Mouse (Mus musculus): Measurements from ENCODE around the gene Cyp2w1. TPM values are rescaled to one million over a fixed set of nuclear protein-coding genes. Genes with fewer than 3 reads are reported as not detected.
A peak's percentile ranks its signal among the peaks of the same experiment; 100 is the strongest.

Gene Cyp2w1
- polyA plus RNA-seq, 1 experiment from 2014 or later = not detected

- Histone ChIP-seq H3K9ac (ENCODE audit: low read length) (no peak overlapping the region), H3K9me3 (ENCODE audit: control insufficient read depth, low read length) (no peaks in the 10 kb centered on the region), H3K4me1 (ENCODE audit: control insufficient read depth, insufficient read depth, low read length) (peaks cover 9% of the 10 kb centered on the region), H3K27ac (ENCODE audit: low read depth, low read length) (no peak overlapping the region), H3K4me2 (no peak overlapping the region), H3K4me3 (ENCODE audit: low read depth, low read length) (no peak overlapping the region), H3K27me3 (ENCODE audit: control insufficient read depth, insufficient read depth, low read length) (no peaks in the 10 kb centered on the region), H3K36me3 (ENCODE audit: control insufficient read depth, insufficient read depth, low read length) (no peaks in the 10 kb centered on the region)
- 94% methylated on average over 4 of the region's 4 CpGs for WGBS
- ATAC-seq (ENCODE audit: low FRiP score) (no peak), DNase-seq (ENCODE audit: low spot score, missing footprints) (no peak)
Measured at GRCm38 (mm10) chr5:139367884-139368458, 15.6 kb downstream of the Cyp2w1 start.

DNA sequence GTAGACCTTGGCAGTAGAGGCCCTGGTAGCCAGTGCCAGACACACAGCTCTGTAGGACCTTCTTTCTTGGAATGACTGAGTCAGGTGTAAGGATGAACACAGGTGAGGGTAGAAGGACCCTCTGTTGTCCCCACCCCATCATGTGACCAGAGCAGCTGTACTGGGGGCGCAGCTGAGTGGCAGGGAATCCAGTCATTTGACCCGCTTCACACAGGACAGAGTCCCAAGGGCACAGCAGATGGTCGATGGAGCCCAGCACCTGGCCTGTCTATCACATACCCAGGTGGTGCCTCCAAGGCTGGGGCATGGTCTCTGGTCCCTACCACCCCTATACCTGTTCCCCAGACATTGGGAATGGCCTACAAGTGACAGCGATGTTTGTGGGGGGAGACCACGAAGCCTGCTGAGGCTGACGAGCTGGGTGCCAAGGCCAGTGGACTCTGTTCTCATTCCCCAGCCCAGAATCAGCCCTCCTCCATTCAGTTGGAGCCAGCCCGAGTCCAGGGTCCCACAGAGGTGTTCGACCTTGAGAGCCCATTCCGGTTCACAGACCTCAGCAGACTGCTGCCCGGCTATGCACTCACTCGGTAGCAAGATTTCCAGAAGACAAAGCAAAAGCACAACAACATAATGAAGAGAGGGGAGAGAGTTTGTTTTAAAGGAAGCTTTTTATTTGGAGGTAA is 16.4 kb downstream of the Cyp2w1 start:
- H3K4me2 ChIP-seq = no peak overlapping the region
- H3K9ac ChIP-seq (ENCODE audit: low read length) = no peak overlapping the region
- 82% methylated on average over 11 of the region's 11 CpGs for WGBS
- H3K4me3 ChIP-seq (ENCODE audit: low read depth, low read length) = no peak overlapping the region
- ATAC-seq (ENCODE audit: low FRiP score) (no peak), DNase-seq (ENCODE audit: low spot score, missing footprints) (no peak)
- no peaks in the 10 kb centered on the region for H3K9me3 ChIP-seq (ENCODE audit: control insufficient read depth, low read length)
- H3K36me3 ChIP-seq (ENCODE audit: control insufficient read depth, insufficient read depth, low read length) = no peaks in the 10 kb centered on the region
- H3K27me3 ChIP-seq (ENCODE audit: control insufficient read depth, insufficient read depth, low read length) = no peaks in the 10 kb centered on the region
- peaks cover 9% of the 10 kb centered on the region for H3K4me1 ChIP-seq (ENCODE audit: control insufficient read depth, insufficient read depth, low read length)
- H3K27ac ChIP-seq (ENCODE audit: low read depth, low read length) = no peak overlapping the region

GRCm38 (mm10) chr5:139370336-139370735 is 17.9 kb downstream of the Cyp2w1 start:
- WGBS = 79% methylated on average over 6 of the region's 6 CpGs
- Histone ChIP-seq H3K9me3 (ENCODE audit: control insufficient read depth, low read length) (no peaks in the 10 kb centered on the region), H3K4me1 (ENCODE audit: control insufficient read depth, insufficient read depth, low read length) (peaks cover 6% of the 10 kb centered on the region; the same call in 1 of the 2 replicates), H3K27ac (ENCODE audit: low read depth, low read length) (no peak overlapping the region), H3K4me2 (no peak overlapping the region), H3K27me3 (ENCODE audit: control insufficient read depth, insufficient read depth, low read length) (no peaks in the 10 kb centered on the region), H3K9ac (ENCODE audit: low read length) (no peak overlapping the region), H3K36me3 (ENCODE audit: control insufficient read depth, insufficient read depth, low read length) (no peaks in the 10 kb centered on the region), H3K4me3 (ENCODE audit: low read depth, low read length) (no peak overlapping the region)
- no peak for DNase-seq (ENCODE audit: low spot score, missing footprints)
- no peak for ATAC-seq (ENCODE audit: low FRiP score)

DNA sequence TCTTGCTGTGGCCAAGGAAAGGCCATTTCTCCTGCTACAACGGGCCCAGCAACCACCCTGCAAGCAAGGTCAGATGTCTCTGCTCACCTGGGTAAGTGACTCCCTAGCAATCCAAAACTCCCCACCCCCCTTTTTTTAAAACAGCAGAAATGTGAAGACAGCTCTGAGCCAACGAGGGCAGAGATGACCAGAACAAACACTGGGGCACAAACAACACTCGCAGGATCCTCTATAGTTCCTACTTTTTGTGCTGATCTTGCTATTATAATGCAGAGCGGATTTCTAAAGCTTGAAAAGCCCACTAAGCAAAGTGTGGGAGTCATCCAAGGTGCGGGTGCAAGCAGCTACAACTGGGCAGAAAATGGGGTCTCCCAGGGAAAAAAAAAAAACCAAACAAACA is 18.7 kb downstream of the Cyp2w1 start:
- peak overlapping the region; percentile 75 for H3K9ac ChIP-seq (ENCODE audit: low read length)
- no peak overlapping the region for H3K27ac ChIP-seq (ENCODE audit: low read depth, low read length)

GRCm38 (mm10) chr5:139371631-139372401 is 19.4 kb downstream of the Cyp2w1 start:
- H3K36me3 ChIP-seq (ENCODE audit: control insufficient read depth, insufficient read depth, low read length) = no peaks in the 10 kb centered on the region
- DNase-seq (ENCODE audit: low spot score, missing footprints) (peak; percentile 99), ATAC-seq (ENCODE audit: low FRiP score) (peak; percentile 95)
- peak overlapping the region; percentile 62 for H3K4me2 ChIP-seq
- no peak overlapping the region for H3K27ac ChIP-seq (ENCODE audit: low read depth, low read length)
- H3K27me3 ChIP-seq (ENCODE audit: control insufficient read depth, insufficient read depth, low read length) = no peaks in the 10 kb centered on the region
- no peaks in the 10 kb centered on the region for H3K9me3 ChIP-seq (ENCODE audit: control insufficient read depth, low read length)
- peak overlapping the region; percentile 75 for H3K9ac ChIP-seq (ENCODE audit: low read length)
- WGBS = 2% methylated on average over 39 of the region's 39 CpGs
- peaks cover 6% of the 10 kb centered on the region; the same call in 1 of the 2 replicates for H3K4me1 ChIP-seq (ENCODE audit: control insufficient read depth, insufficient read depth, low read length)
- H3K4me3 ChIP-seq (ENCODE audit: low read depth, low read length) = peak overlapping the region; percentile 53

More for the DNA sequence above, 18.7 kb downstream of the Cyp2w1 start:
- Histone ChIP-seq H3K36me3 (ENCODE audit: control insufficient read depth, insufficient read depth, low read length) (no peaks in the 10 kb centered on the region), H3K4me2 (peak overlapping the region; percentile 62), H3K4me1 (ENCODE audit: control insufficient read depth, insufficient read depth, low read length) (peaks cover 6% of the 10 kb centered on the region; the same call in 1 of the 2 replicates), H3K27me3 (ENCODE audit: control insufficient read depth, insufficient read depth, low read length) (no peaks in the 10 kb centered on the region), H3K9me3 (ENCODE audit: control insufficient read depth, low read length) (no peaks in the 10 kb centered on the region), H3K4me3 (ENCODE audit: low read depth, low read length) (no peak overlapping the region)
- DNase-seq (ENCODE audit: low spot score, missing footprints) (no peak), ATAC-seq (ENCODE audit: low FRiP score) (no peak)
- WGBS = 56% methylated on average over 5 of the region's 5 CpGs

GRCm38 (mm10) chr5:139373126-139373525 is 20.7 kb downstream of the Cyp2w1 start:
- Histone ChIP-seq H3K36me3 (ENCODE audit: control insufficient read depth, insufficient read depth, low read length) (no peaks in the 10 kb centered on the region), H3K27me3 (ENCODE audit: control insufficient read depth, insufficient read depth, low read length) (no peaks in the 10 kb centered on the region), H3K27ac (ENCODE audit: low read depth, low read length) (no peak overlapping the region), H3K4me2 (no peak overlapping the region), H3K4me3 (ENCODE audit: low read depth, low read length) (no peak overlapping the region), H3K4me1 (ENCODE audit: control insufficient read depth, insufficient read depth, low read length) (peaks cover 6% of the 10 kb centered on the region; the same call in 1 of the 2 replicates), H3K9ac (ENCODE audit: low read length) (no peak overlapping the region), H3K9me3 (ENCODE audit: control insufficient read depth, low read length) (no peaks in the 10 kb centered on the region)
- WGBS = 80% methylated on average over 3 of the region's 3 CpGs
- DNase-seq (ENCODE audit: low spot score, missing footprints) = no peak
- ATAC-seq (ENCODE audit: low FRiP score) = no peak

- H3K9me3 ChIP-seq (ENCODE audit: control insufficient read depth, low read length) = no peaks in the 10 kb centered on the region
Measured at GRCm38 (mm10) chr5:139373889-139374444, 21.6 kb downstream of the Cyp2w1 start.

GRCm38 (mm10) chr5:139374841-139375240 is 22.4 kb downstream of the Cyp2w1 start:
- no peak overlapping the region for H3K4me2 ChIP-seq
- no peaks in the 10 kb centered on the region for H3K9me3 ChIP-seq (ENCODE audit: control insufficient read depth, low read length)
- 73% methylated on average over 2 of the region's 2 CpGs for WGBS
- no peaks in the 10 kb centered on the region for H3K36me3 ChIP-seq (ENCODE audit: control insufficient read depth, insufficient read depth, low read length)
- peaks cover 6% of the 10 kb centered on the region for H3K4me1 ChIP-seq (ENCODE audit: control insufficient read depth, insufficient read depth, low read length)
- no peak for ATAC-seq (ENCODE audit: low FRiP score)
- H3K9ac ChIP-seq (ENCODE audit: low read length) = no peak overlapping the region
- H3K27ac ChIP-seq (ENCODE audit: low read depth, low read length) = no peak overlapping the region
- no peaks in the 10 kb centered on the region for H3K27me3 ChIP-seq (ENCODE audit: control insufficient read depth, insufficient read depth, low read length)
- DNase-seq (ENCODE audit: low spot score, missing footprints) = no peak
- H3K4me3 ChIP-seq (ENCODE audit: low read depth, low read length) = no peak overlapping the region

More at GRCm38 (mm10) chr5:139373889-139374444, 21.6 kb downstream of the Cyp2w1 start:
- Histone ChIP-seq H3K4me2 (no peak overlapping the region), H3K4me3 (ENCODE audit: low read depth, low read length) (no peak overlapping the region), H3K27me3 (ENCODE audit: control insufficient read depth, insufficient read depth, low read length) (no peaks in the 10 kb centered on the region), H3K36me3 (ENCODE audit: control insufficient read depth, insufficient read depth, low read length) (no peaks in the 10 kb centered on the region), H3K27ac (ENCODE audit: low read depth, low read length) (no peak overlapping the region), H3K9ac (ENCODE audit: low read length) (no peak overlapping the region), H3K4me1 (ENCODE audit: control insufficient read depth, insufficient read depth, low read length) (peaks cover 6% of the 10 kb centered on the region)
- 85% methylated on average over 6 of the region's 6 CpGs for WGBS
- no peak for DNase-seq (ENCODE audit: low spot score, missing footprints)
- no peak for ATAC-seq (ENCODE audit: low FRiP score)
